Mouse (Mus musculus): ENCODE measurements around the gene Slc26a5. TPM values are rescaled to one million over a fixed set of nuclear protein-coding genes. Genes with fewer than 3 reads are reported as not detected.

Slc26a5 gene
- polyA plus RNA-seq, 1 experiment from 2014 or later, result 0.24 TPM

- no peaks in the 10 kb centered on the region for H3K27me3 ChIP-seq (ENCODE audit: control insufficient read depth, insufficient read depth, low read length)
- H3K4me1 ChIP-seq (replicated peaks; ENCODE audit: control insufficient read depth, insufficient read depth, low read length), result no peaks in the 10 kb centered on the region
- no peak overlapping the region for H3K9ac ChIP-seq (ENCODE audit: low read length)
- WGBS, result 73% methylated on average over 4 of the region's 4 CpGs
- DNase-seq (ENCODE audit: low spot score) (no peak), ATAC-seq (replicated peaks; ENCODE audit: low FRiP score) (no peak)
- no peak overlapping the region for H3K4me2 ChIP-seq (ENCODE audit: low read depth, low read length, severe bottlenecking)
- H3K27ac ChIP-seq (ENCODE audit: low read depth, low read length), result no peak overlapping the region
- H3K4me3 ChIP-seq (ENCODE audit: low read depth, low read length), result no peak overlapping the region
- no peaks in the 10 kb centered on the region for H3K36me3 ChIP-seq (ENCODE audit: control insufficient read depth, insufficient read depth, low read length)
- no peaks in the 10 kb centered on the region for H3K9me3 ChIP-seq (ENCODE audit: control insufficient read depth, low read length)
These were observed 20.7 kb downstream of the Slc26a5 start for GRCm38 (mm10) chr5:21844676-21845075.

- DNase-seq (ENCODE audit: low spot score) (no peak), ATAC-seq (replicated peaks; ENCODE audit: low FRiP score) (no peak)
- no peaks in the 10 kb centered on the region for H3K27me3 ChIP-seq (ENCODE audit: control insufficient read depth, insufficient read depth, low read length)
- H3K4me3 ChIP-seq (ENCODE audit: low read depth, low read length), result no peak overlapping the region
- H3K36me3 ChIP-seq (ENCODE audit: control insufficient read depth, insufficient read depth, low read length), result no peaks in the 10 kb centered on the region
- no peaks in the 10 kb centered on the region for H3K4me1 ChIP-seq (replicated peaks; ENCODE audit: control insufficient read depth, insufficient read depth, low read length)
- no peaks in the 10 kb centered on the region for H3K9me3 ChIP-seq (ENCODE audit: control insufficient read depth, low read length)
- 89% methylated on average over 3 of the region's 3 CpGs for WGBS
- no peak overlapping the region for H3K9ac ChIP-seq (ENCODE audit: low read length)
- H3K27ac ChIP-seq (ENCODE audit: low read depth, low read length), result no peak overlapping the region
- H3K4me2 ChIP-seq (ENCODE audit: low read depth, low read length, severe bottlenecking), result no peak overlapping the region
These were observed 33.6 kb downstream of the Slc26a5 start for GRCm38 (mm10) chr5:21831761-21832160.

GRCm38 (mm10) chr5:21828855-21829254 is 36.5 kb downstream of the Slc26a5 start:
- DNase-seq (ENCODE audit: low spot score), result no peak
- Histone ChIP-seq H3K4me3 (ENCODE audit: low read depth, low read length) (no peak overlapping the region), H3K27ac (ENCODE audit: low read depth, low read length) (no peak overlapping the region), H3K27me3 (ENCODE audit: control insufficient read depth, insufficient read depth, low read length) (no peaks in the 10 kb centered on the region), H3K4me2 (ENCODE audit: low read depth, low read length, severe bottlenecking) (no peak overlapping the region), H3K4me1 (replicated peaks; ENCODE audit: control insufficient read depth, insufficient read depth, low read length) (0 out of 2 replicates have a peak, but pooled peaks cover 4% of the 10 kb centered on the region), H3K9ac (ENCODE audit: low read length) (no peak overlapping the region), H3K36me3 (ENCODE audit: control insufficient read depth, insufficient read depth, low read length) (no peaks in the 10 kb centered on the region), H3K9me3 (ENCODE audit: control insufficient read depth, low read length) (no peaks in the 10 kb centered on the region)
- no peak for ATAC-seq (replicated peaks; ENCODE audit: low FRiP score)
- WGBS, result 76% methylated on average over 4 of the region's 4 CpGs

- Histone ChIP-seq H3K4me2 (ENCODE audit: low read depth, low read length, severe bottlenecking) (no peak overlapping the region), H3K9me3 (ENCODE audit: control insufficient read depth, low read length) (no peaks in the 10 kb centered on the region), H3K36me3 (ENCODE audit: control insufficient read depth, insufficient read depth, low read length) (no peaks in the 10 kb centered on the region), H3K27ac (ENCODE audit: low read depth, low read length) (no peak overlapping the region), H3K9ac (ENCODE audit: low read length) (no peak overlapping the region), H3K4me3 (ENCODE audit: low read depth, low read length) (no peak overlapping the region), H3K4me1 (replicated peaks; ENCODE audit: control insufficient read depth, insufficient read depth, low read length) (0 out of 2 replicates have a peak, but pooled peaks cover 4% of the 10 kb centered on the region), H3K27me3 (ENCODE audit: control insufficient read depth, insufficient read depth, low read length) (no peaks in the 10 kb centered on the region)
- WGBS, result 28% methylated on average over 6 of the region's 6 CpGs
- ATAC-seq (replicated peaks; ENCODE audit: low FRiP score) (no peak), DNase-seq (ENCODE audit: low spot score) (no peak)
These were observed 37.8 kb downstream of the Slc26a5 start for GRCm38 (mm10) chr5:21827643-21828042.

- DNase-seq (ENCODE audit: low spot score) (no peak), ATAC-seq (replicated peaks; ENCODE audit: low FRiP score) (peak; percentile 58; the same call in 1 of the 2 replicates)
These were observed 39.0 kb downstream of the Slc26a5 start for GRCm38 (mm10) chr5:21826370-21826769.

GRCm38 (mm10) chr5:21813994-21814393 is 51.4 kb downstream of the Slc26a5 start:
- ATAC-seq (replicated peaks; ENCODE audit: low FRiP score) (no peak), DNase-seq (ENCODE audit: low spot score) (peak; percentile 74)
- Histone ChIP-seq H3K9ac (ENCODE audit: low read length) (no peak overlapping the region), H3K4me1 (replicated peaks; ENCODE audit: control insufficient read depth, insufficient read depth, low read length) (no peaks in the 10 kb centered on the region), H3K36me3 (ENCODE audit: control insufficient read depth, insufficient read depth, low read length) (no peaks in the 10 kb centered on the region), H3K4me3 (ENCODE audit: low read depth, low read length) (no peak overlapping the region), H3K4me2 (ENCODE audit: low read depth, low read length, severe bottlenecking) (no peak overlapping the region), H3K27ac (ENCODE audit: low read depth, low read length) (no peak overlapping the region), H3K9me3 (ENCODE audit: control insufficient read depth, low read length) (no peaks in the 10 kb centered on the region), H3K27me3 (ENCODE audit: control insufficient read depth, insufficient read depth, low read length) (no peaks in the 10 kb centered on the region)
- WGBS, result 33% methylated on average over 1 of the region's 1 CpGs

More at GRCm38 (mm10) chr5:21826370-21826769, 39.0 kb downstream of the Slc26a5 start:
- Histone ChIP-seq H3K27me3 (ENCODE audit: control insufficient read depth, insufficient read depth, low read length) (no peaks in the 10 kb centered on the region), H3K9ac (ENCODE audit: low read length) (no peak overlapping the region), H3K9me3 (ENCODE audit: control insufficient read depth, low read length) (no peaks in the 10 kb centered on the region), H3K36me3 (ENCODE audit: control insufficient read depth, insufficient read depth, low read length) (no peaks in the 10 kb centered on the region), H3K4me2 (ENCODE audit: low read depth, low read length, severe bottlenecking) (no peak overlapping the region), H3K4me1 (replicated peaks; ENCODE audit: control insufficient read depth, insufficient read depth, low read length) (0 out of 2 replicates have a peak, but pooled peaks cover 4% of the 10 kb centered on the region), H3K27ac (ENCODE audit: low read depth, low read length) (no peak overlapping the region), H3K4me3 (ENCODE audit: low read depth, low read length) (no peak overlapping the region)
- 13% methylated on average over 7 of the region's 7 CpGs for WGBS

GRCm38 (mm10) chr5:21810924-21811323 is 54.5 kb downstream of the Slc26a5 start:
- Histone ChIP-seq H3K9me3 (ENCODE audit: control insufficient read depth, low read length) (no peaks in the 10 kb centered on the region), H3K9ac (ENCODE audit: low read length) (no peak overlapping the region), H3K4me1 (replicated peaks; ENCODE audit: control insufficient read depth, insufficient read depth, low read length) (no peaks in the 10 kb centered on the region), H3K27me3 (ENCODE audit: control insufficient read depth, insufficient read depth, low read length) (no peaks in the 10 kb centered on the region), H3K4me2 (ENCODE audit: low read depth, low read length, severe bottlenecking) (no peak overlapping the region), H3K27ac (ENCODE audit: low read depth, low read length) (no peak overlapping the region), H3K4me3 (ENCODE audit: low read depth, low read length) (no peak overlapping the region), H3K36me3 (ENCODE audit: control insufficient read depth, insufficient read depth, low read length) (no peaks in the 10 kb centered on the region)
- ATAC-seq (replicated peaks; ENCODE audit: low FRiP score) (no peak), DNase-seq (ENCODE audit: low spot score) (no peak)
- WGBS, result 82% methylated on average over 10 of the region's 10 CpGs

- Histone ChIP-seq H3K36me3 (ENCODE audit: control insufficient read depth, insufficient read depth, low read length) (peaks cover 5% of the 10 kb centered on the region; the same call in 1 of the 2 replicates), H3K4me2 (ENCODE audit: low read depth, low read length, severe bottlenecking) (no peak overlapping the region), H3K9me3 (ENCODE audit: control insufficient read depth, low read length) (no peaks in the 10 kb centered on the region), H3K4me1 (replicated peaks; ENCODE audit: control insufficient read depth, insufficient read depth, low read length) (no peaks in the 10 kb centered on the region), H3K9ac (ENCODE audit: low read length) (no peak overlapping the region), H3K4me3 (ENCODE audit: low read depth, low read length) (no peak overlapping the region), H3K27ac (ENCODE audit: low read depth, low read length) (no peak overlapping the region), H3K27me3 (ENCODE audit: control insufficient read depth, insufficient read depth, low read length) (no peaks in the 10 kb centered on the region)
- WGBS, result 89% methylated on average over 4 of the region's 4 CpGs
- DNase-seq (ENCODE audit: low spot score) (no peak), ATAC-seq (replicated peaks; ENCODE audit: low FRiP score) (no peak)
These were observed 60.6 kb downstream of the Slc26a5 start for GRCm38 (mm10) chr5:21804837-21805236.

- H3K36me3 ChIP-seq (ENCODE audit: control insufficient read depth, insufficient read depth, low read length), result peaks cover 10% of the 10 kb centered on the region; the same call in 1 of the 2 replicates
- DNase-seq (ENCODE audit: low spot score), result no peak
These were observed 61.7 kb downstream of the Slc26a5 start for GRCm38 (mm10) chr5:21803691-21804188.

More at GRCm38 (mm10) chr5:21803691-21804188, 61.7 kb downstream of the Slc26a5 start:
- H3K4me3 ChIP-seq (ENCODE audit: low read depth, low read length), result no peak overlapping the region
- H3K27ac ChIP-seq (ENCODE audit: low read depth, low read length), result no peak overlapping the region
- H3K27me3 ChIP-seq (ENCODE audit: control insufficient read depth, insufficient read depth, low read length), result no peaks in the 10 kb centered on the region
- H3K9me3 ChIP-seq (ENCODE audit: control insufficient read depth, low read length), result no peaks in the 10 kb centered on the region
- no peak for ATAC-seq (replicated peaks; ENCODE audit: low FRiP score)
- H3K4me1 ChIP-seq (replicated peaks; ENCODE audit: control insufficient read depth, insufficient read depth, low read length), result no peaks in the 10 kb centered on the region
- no peak overlapping the region for H3K4me2 ChIP-seq (ENCODE audit: low read depth, low read length, severe bottlenecking)
- 84% methylated on average over 12 of the region's 12 CpGs for WGBS
- no peak overlapping the region for H3K9ac ChIP-seq (ENCODE audit: low read length)

Measured in forebrain, embryonic 11.5 days (tissue).